Mouse (Mus musculus) brain, embryonic 14.5 days (tissue): ENCODE data around the gene Thrb.

Experiments used
- CTCF ChIP-seq: fragments of 200-500 bp; IDR thresholded peaks from 2 replicates; pipeline ENCODE4 v1.5.1; 2012; ENCODE audit warnings: inconsistent platforms, mild to moderate bottlenecking, moderate library complexity, borderline replicate concordance; ENCODE audit not compliant: insufficient read depth, insufficient read length; ENCODE audit errors: extremely low read depth
- POLR2A ChIP-seq: fragments of 200-500 bp; IDR thresholded peaks from 2 replicates; pipeline ENCODE4 v1.6.1; 2012; ENCODE audit warnings: mild to moderate bottlenecking, inconsistent platforms, borderline replicate concordance; ENCODE audit not compliant: poor library complexity, insufficient read depth, insufficient read length, severe bottlenecking; ENCODE audit errors: extremely low read depth

DNA sequence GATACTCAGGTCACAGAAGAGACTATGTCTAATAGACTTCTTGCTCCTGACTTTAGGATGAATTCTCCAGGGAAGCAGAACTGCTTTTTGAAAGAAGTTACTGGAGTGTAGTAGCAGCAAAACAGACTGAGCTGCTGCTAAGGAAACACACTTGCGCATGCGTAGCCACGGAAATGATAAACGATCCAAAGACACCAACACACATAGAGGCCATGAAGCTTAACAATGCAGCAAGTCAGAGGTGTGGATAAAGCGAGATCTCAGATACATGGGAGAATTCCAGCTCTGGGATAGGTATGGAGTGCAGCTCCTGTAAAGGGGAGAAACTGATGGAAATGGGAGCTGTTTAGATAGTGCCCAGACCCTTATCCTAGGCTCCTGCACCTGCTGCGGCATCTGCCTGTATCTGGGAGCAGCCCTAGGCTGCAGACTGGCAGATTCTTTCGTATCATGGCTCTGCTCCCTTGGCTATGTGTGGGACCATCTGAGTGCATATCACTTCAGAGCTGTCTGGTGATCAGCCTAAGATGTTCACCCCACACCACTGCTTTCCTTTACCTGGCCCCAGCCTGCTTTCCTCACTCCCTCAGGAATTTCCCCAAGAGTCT is 53.3 kb downstream of the Thrb start:
- TF ChIP-seq CTCF (no peak), POLR2A (no peak)
